Mouse (Mus musculus) cerebellum, postnatal 14 days (tissue): Measurements from ENCODE around the gene Nup85.
"Not testable (repeated sequence)": the region's sequence is repeated elsewhere in the genome, so short reads cannot be mapped to it uniquely, and the experiment has no call there.

ENCODE experiments used
- DNase-seq, 2 experiments: peaks; one replicate each; pipeline ENCODE4 v3.0.0; 2021; ENCODE audit warnings: mixed read lengths in 2 of 2

Gene Nup85

DNA sequence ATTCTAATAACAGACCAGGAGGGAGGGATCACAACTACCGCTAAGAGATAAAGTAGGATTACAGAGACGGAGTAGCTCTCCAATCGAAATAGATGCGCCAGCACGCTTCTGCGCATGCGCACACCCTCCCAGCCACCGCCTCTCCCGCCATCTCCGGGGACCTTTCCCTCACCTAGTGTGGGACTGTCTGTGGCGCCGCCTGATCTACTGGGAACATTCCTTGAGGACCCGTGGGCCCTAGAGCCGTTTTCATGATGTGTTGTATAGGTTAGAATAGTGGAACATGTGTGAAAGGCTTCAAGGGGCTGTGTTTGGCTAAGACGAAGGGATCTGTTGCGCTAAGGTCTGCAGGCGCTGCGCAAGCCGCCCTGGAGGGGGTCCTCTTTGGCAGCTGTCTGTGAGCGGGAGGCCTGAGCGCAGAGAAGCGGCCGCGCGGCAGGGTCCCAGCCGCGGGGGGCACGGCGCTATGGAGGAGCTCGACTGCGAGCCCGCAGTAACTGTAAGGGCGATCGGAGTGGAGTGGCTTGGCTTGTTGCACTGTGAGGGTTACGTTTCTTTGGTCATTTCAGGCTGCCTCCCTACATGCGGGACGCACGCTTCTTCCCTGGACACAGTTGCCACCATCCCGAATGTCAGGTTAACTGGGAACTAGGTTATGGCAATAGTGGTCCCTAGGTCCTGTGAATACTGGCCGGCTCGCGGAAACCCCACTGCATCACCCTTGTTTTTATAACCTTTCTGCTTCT is at the start of gene Nup85:
Gene Nup85 (plus strand): TSS at position 371 of the 746 bp plus-strand sequence.
- DNase-seq = peak; percentile 99

- no peak for DNase-seq
Measured at GRCm38 (mm10) chr11:115515021-115515420, 49.2 kb upstream of the Nup85 start.

DNA sequence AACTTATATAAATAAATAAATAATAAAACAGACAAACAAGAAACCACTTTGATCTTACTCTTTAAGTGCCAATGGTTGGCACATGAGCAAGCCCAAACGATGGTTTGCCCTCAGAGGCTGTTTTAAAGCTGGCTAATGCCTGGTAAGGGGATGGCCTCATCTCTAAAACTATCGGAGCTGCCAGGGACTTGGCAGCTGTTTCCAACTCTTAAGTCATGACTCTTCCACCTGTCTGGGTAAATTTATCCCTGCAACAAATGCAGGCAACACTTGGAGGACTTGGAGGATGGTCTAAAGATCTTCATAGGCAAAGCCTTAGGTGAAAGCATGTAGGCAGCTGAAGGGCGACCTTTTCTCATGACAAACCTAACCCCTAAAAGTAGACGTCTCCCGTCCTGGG is 47.3 kb upstream of the Nup85 start:
- DNase-seq = no peak

- DNase-seq = peak in 1 of 2 experiments; percentile 45
Measured at GRCm38 (mm10) chr11:115518693-115519092, 45.5 kb upstream of the Nup85 start.

GRCm38 (mm10) chr11:115519581-115519980 is 44.7 kb upstream of the Nup85 start:
- no peak for DNase-seq

DNA sequence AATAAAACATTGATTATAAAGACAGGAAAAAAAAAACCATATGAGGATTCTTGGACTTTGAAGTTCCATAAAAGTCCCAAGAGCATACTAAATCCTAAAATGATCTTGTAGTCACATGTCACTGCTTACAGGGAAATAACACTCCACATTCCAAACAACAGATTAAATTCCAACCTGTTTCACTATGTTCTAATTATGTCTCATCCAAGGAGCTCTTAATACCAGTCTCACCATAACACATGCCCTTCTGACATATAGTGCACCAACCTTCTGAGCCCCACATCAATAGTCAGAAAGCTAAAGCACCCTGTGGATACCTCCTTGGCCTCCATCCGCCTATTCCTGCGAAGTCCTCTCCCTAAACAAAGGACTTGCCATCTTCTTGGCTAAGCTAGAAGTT is 44.0 kb upstream of the Nup85 start:
- DNase-seq = no peak

DNA sequence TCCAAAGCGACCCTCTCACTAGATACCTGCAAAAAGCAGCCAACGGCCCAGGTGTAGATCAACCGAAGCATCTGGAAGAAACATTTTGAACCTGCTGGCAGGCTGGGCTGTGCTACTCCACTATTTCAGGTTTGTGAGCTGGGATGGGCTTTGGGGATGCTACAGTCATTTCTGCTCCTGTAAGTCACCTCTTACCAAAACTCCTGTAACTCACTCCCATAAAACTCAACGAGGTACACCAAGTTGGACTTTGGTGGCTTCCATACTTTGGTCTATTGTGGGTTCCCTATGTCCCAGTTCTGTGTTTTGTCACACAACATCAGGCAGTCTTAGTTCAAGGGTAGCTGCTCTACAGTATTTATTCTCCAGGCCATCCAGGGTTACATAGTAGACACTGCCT is 43.2 kb upstream of the Nup85 start:
- no peak for DNase-seq

- DNase-seq = no peak
Measured at GRCm38 (mm10) chr11:115522238-115522637, 42.0 kb upstream of the Nup85 start.

DNA sequence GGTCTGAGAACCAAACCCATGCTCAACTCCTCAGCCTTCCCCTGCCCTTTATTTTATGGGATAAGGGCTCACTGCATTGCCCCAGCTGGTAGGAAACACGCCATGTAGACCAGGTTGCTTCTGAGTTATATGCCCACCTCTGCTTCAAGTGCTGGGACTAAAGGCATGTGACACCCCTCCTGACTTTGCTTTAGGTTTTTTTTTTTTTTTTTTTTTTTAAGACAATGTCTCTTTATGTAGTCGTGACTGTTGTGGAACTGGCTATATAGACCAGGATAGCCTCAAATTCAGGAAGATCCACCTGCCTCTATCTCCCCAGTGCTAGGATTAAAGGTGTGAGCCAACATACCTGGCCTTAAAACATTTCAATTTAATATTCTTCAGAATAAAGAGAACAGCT is 41.5 kb upstream of the Nup85 start:
- no peak for DNase-seq

- DNase-seq = not testable (repeated sequence)
Measured at GRCm38 (mm10) chr11:115526446-115526845, 37.8 kb upstream of the Nup85 start.

GRCm38 (mm10) chr11:115534759-115535371 is 29.4 kb upstream of the Nup85 start:
- no peak for DNase-seq

GRCm38 (mm10) chr11:115535401-115536037 is 28.7 kb upstream of the Nup85 start:
- DNase-seq = peak; percentile 74 to 75

- peak; percentile 99 to 100 for DNase-seq
Measured at GRCm38 (mm10) chr11:115536038-115536681, 28.1 kb upstream of the Nup85 start, which contains the start of gene Sumo2. Gene Sumo2, minus strand, starts transcription at chr11:115536276.

DNA sequence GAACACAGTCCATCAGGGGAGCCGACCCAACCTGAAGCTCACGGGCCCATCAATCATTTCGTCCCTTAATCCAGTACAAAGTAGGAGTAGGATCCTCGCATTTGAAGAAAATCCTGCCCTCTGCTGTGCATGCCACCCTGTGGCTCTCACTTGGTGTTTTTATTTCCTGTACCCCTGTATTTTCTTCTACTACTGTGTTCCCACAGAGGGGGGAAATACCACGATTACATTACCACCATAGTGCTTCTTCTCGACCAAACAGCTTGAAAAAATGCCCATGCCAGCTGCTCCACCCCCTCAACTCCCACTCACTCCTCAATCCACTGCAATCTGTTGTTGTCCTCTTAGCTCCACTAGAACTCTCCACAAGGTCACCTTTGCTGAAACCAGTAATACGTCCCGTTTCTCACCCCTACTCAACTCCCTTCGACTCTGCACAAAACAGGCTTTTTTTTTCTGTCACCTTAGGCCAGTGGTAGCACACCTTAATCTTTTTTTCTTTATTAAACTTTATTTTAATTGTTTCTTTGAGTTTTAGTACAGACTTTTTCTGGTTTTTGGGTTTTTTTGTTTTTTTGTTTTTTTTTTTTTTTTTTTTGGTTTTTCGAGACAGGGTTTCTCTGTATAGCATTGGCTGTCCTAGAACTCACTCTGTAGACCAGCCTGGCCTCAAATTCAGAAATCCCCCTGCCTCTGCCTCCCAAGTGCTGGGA is 27.2 kb upstream of the Nup85 start:
- peak in 1 of 2 experiments; percentile 24 for DNase-seq

- no peak for DNase-seq
Measured at GRCm38 (mm10) chr11:115538045-115538444, 26.2 kb upstream of the Nup85 start.

DNA sequence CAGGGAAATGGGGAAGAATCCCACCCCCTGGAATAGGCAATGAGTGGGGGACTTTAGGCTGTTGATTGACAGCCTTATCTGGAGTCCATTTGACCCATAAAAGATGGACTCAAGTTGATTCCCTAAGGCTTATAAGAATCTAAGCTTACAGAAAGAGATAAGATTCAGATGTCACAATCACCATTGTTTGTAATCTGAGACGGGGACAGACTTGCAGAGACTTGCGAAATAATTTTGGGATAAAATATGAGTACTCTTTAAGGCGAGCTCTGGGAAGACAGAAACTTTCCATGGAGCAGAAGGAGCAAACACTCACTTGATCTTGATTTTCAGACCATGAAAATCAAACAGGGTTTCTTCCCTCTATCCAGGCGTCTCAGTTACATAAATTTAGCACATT is 20.7 kb upstream of the Nup85 start:
- DNase-seq = no peak

- peak in 1 of 2 experiments; percentile 15 for DNase-seq
Measured at GRCm38 (mm10) chr11:115552783-115553182, 11.5 kb upstream of the Nup85 start.

- DNase-seq = no peak
Measured at GRCm38 (mm10) chr11:115555717-115556116, 8.5 kb upstream of the Nup85 start.

GRCm38 (mm10) chr11:115563406-115563805 is 828 bp upstream of the Nup85 start:
- DNase-seq = peak in 1 of 2 experiments; percentile 35

DNA sequence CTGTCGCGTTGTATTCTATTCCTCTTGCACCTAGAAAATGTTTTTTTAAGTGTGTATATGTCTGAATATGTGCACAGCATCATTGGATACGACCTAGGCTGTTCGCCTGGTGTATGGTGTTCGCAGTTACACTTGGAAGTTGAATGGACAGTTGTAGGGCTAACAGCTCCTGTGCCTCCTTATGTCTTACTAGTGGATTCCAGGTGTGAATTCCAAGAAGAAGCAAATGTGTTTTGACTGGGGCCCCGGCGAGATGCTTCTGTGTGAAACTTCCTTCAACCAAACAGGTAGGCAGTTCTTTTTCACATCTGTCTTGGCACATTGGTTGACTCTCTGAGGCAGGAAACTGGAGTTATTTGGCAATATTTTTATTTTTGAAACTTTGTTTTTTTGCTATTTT is 727 bp downstream of the Nup85 start:
- DNase-seq = no peak

GRCm38 (mm10) chr11:115579080-115579479 is 14.8 kb downstream of the Nup85 start:
- DNase-seq = no peak

DNA sequence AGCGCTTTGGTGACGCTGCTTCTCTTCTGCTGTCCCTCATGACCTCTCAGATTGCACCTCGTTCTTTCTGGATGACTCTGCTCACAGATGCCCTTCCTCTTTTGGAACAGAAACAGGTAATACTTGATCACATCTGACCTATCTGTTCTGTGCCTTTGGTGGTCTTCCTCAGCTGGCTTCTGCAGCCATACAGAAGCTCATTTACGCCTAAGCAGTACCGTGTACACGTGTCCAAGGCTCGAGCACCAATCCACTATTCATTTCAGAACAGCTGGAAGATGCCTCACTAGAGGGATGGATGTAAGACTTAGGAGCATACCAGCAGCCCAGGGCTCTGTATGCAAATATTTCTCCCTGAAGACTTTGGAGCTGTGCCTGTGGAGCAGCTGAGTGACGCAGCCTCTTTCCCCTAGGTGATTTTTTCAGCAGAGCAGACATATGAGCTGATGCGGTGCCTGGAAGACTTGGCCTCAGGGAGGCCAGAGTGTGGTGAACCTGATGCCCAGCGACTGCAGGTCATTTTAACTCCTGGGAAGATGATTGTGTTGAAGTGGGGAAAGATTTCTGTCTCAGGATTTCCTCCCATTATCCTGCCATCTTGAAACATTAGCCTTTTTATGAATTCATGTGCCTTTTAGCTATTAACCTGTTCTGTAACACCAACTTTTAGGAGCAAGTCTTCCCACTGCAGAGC is 18.8 kb downstream of the Nup85 start:
- no peak for DNase-seq
